Mouse (Mus musculus): ENCODE measurements around the gene Ficd. TPM values are rescaled to one million over a fixed set of nuclear protein-coding genes. Genes with fewer than 3 reads are reported as not detected.

Gene Ficd
- total RNA-seq, 2 experiments from 2014 or later: 12.2 to 12.5 TPM

- H3K4me3 ChIP-seq: no peak overlapping the region
- DNase-seq (ENCODE audit: low spot score in 2 of 2): no peak
- no peak for TF ChIP-seq CTCF (conservative IDR thresholded peaks at IDR 0.05)
- peak overlapping the region; percentile 56; the same call in 1 of the 2 replicates for H3K27ac ChIP-seq
Measured at GRCm38 (mm10) chr5:113719221-113719661, 16.4 kb upstream of the Ficd start.

DNA sequence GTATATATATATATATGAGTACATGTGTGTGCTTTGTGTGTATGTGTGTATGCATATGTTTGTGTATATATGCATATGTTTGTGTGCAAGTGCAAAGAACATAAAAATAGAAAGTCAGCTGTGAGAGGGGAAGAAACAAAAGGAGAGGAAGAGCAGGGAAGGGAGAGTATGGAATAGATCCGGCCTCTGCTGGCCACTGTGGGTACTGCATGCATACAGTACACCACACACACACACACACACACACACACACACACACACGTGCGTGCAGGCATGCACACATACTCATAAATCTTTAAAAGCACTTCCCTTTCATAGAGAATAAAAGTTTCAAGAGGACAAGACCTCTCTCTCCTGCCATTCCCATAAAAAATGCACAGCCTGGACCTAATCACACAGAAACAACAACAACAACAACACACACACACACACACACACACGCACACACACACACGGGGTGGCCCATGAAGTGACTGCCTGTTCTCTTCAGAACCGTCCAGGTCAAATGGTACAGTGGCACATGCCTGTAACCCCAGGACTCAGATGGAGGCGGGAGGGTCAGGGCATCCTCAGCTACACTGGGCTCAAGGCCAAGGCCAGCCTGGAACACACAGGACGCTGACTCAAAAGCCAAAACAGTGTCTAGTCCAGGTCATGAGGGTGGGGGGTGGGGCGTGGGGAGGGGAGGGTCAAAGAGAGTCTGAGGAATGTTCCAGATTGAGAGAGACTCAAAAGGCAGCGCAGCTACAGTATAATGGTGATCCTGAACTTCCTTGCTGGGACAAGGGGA, 13.2 kb upstream of the Ficd start:
- no peak overlapping the region for H3K4me3 ChIP-seq
- no peak overlapping the region for H3K27ac ChIP-seq
- TF ChIP-seq CTCF (conservative IDR thresholded peaks at IDR 0.05): peak; percentile 71
- no peak for DNase-seq (ENCODE audit: low spot score in 2 of 2)

DNA sequence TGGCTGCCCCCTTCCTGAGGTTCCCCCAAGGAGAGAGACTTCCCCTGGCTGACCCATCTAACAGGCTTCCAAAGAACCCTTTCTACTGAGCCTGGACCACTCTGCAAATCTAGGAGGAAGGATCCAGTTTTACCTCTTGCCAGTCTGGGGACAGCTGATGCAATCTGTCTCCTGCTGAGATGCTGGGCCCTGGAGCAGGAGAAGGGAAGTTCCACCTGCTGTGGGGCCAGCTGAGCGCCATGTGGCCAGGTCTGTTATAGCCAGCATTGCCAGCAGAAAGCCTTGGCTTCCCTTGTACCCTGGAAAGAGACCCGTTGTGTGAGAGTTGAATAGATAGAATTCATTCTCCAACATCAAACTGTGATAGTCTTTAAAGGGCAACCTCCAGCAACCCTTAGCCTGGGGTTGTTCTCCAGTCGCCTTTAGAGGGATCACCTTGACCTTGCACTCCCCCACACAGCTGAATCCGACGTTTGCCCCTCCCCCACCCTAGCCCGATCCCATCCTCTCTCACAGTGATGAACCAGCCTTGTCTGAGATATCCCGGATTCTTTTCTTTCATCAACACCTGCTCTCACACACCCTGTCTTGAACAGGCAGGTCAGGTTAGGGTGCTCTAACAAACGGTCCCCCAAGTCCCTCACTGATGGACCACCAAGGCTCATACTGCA, 11.9 kb upstream of the Ficd start:
- DNase-seq (ENCODE audit: low spot score in 2 of 2): no peak
- Histone ChIP-seq H3K27ac (no peak overlapping the region; the same call in 1 of the 2 replicates), H3K4me3 (no peak overlapping the region)
- no peak for TF ChIP-seq CTCF (conservative IDR thresholded peaks at IDR 0.05)

DNA sequence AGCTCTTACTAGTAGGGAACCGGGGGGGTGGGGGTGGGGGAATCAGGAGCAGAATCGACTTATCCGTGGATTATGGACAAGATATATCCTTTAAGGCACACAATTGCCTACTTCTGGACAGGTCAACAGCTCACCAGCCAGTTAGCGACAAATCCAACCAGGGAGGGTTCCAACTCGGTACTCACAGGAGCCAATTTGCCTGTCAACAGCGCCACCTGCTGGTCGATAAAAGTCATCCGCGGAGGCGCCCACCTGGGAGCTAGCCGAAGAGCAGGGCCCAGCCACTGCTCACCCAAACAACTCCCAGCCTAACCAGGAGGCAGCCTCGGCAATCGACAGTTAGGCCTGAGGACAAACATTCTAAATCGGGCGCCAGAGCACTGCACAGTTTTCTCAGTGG, 11.2 kb upstream of the Ficd start, which contains the start of gene 1700069L16Rik:
TSS of gene 1700069L16Rik (minus strand) at position 327 of the 400 bp plus-strand sequence.
- peak; percentile 91 for TF ChIP-seq CTCF (conservative IDR thresholded peaks at IDR 0.05)
- peak; percentile 76 to 92 for DNase-seq (ENCODE audit: low spot score in 2 of 2)
- no peak within 1 kb of the TSS for H3K4me3 ChIP-seq
- H3K27ac ChIP-seq: no peak within 1 kb of the TSS; the same call in 1 of the 2 replicates

DNA sequence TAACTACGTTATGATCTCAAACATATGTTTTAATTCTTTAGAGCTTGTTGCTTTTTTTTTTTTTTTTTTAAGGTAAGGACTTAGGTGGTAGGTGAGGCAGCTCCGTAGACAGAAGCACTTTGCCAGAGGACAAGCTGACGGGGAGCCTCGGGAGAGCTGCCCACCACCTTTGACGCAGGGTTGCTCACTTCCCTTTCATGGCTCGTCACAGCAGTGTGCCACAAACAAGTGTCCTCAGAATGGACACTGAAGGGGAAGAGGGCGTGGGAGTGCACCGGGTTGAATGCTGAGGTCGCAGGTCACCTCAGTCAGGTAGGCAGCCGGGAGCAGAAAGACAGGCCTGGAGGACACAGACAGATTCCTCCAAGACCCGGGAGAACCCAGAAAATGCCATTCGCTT, 10.2 kb upstream of the Ficd start:
- no peak for TF ChIP-seq CTCF (conservative IDR thresholded peaks at IDR 0.05)
- no peak for DNase-seq (ENCODE audit: low spot score in 2 of 2)
- Histone ChIP-seq H3K4me3 (no peak overlapping the region), H3K27ac (no peak overlapping the region)

DNA sequence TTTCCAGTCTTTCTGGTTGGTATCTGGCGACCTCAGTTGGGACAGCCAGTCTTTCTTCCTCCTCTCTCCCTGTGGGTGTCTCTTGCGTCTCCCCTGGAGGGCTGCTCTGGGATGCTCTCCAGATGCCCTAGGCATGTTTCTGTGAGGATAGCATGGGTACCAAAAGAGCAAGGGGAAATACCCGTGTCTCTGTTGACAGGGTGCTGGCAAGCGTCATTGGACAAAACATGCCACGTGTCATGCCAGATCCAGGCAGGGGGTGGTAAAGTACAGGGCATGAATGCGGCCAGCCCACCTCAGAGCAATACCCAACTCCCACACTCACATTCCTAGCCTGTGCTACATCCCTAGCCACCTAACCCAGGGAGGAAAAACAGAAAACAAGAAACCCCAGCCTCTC, 9.0 kb upstream of the Ficd start:
- H3K27ac ChIP-seq: no peak overlapping the region
- DNase-seq (ENCODE audit: low spot score in 2 of 2): no peak
- no peak overlapping the region for H3K4me3 ChIP-seq
- TF ChIP-seq CTCF (conservative IDR thresholded peaks at IDR 0.05): no peak

DNA sequence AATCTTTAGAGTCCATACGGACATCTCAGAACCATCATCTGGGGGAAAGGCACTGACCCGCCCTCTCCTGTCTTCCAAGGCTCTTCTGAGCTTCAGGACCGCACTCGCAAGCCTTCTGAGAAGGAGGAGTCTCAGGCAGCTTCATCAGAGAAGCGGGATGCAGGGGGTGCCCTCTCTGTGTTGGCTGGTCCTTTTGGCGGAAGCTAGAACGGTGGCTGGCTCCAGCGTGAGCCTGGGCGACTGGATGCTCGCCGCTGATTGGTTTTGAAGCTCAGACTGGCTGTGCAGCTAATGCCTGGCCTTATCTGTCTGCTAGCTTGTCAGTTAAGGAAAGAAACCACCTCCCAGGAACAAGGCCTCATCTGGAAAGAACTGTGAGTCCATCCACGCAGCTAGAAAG, 8.4 kb upstream of the Ficd start:
- DNase-seq (ENCODE audit: low spot score in 2 of 2): no peak
- no peak for TF ChIP-seq CTCF (conservative IDR thresholded peaks at IDR 0.05)
- Histone ChIP-seq H3K4me3 (no peak overlapping the region), H3K27ac (no peak overlapping the region)

DNA sequence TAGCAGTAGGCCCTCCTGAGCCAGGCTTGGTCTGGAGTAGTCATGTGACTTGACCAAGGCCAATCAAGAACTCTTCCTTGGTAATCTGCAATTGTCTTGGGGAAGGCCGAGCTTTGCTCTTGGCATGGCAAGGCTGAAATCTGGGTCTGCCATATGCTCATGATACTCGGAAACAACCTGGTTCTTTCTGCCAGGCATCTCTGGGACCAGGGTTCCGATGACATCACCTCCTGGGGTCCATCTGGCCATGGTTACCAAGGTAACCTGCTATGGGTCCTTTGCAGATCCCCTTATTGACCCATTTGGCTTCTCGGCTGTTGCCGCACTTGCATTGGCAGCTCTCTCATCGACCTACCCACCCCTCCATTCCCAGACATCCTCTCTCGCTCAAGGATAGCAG, 7.6 kb upstream of the Ficd start:
- no peak for DNase-seq (ENCODE audit: low spot score in 2 of 2)
- no peak for TF ChIP-seq CTCF (conservative IDR thresholded peaks at IDR 0.05)
- H3K27ac ChIP-seq: no peak overlapping the region
- H3K4me3 ChIP-seq: no peak overlapping the region

DNA sequence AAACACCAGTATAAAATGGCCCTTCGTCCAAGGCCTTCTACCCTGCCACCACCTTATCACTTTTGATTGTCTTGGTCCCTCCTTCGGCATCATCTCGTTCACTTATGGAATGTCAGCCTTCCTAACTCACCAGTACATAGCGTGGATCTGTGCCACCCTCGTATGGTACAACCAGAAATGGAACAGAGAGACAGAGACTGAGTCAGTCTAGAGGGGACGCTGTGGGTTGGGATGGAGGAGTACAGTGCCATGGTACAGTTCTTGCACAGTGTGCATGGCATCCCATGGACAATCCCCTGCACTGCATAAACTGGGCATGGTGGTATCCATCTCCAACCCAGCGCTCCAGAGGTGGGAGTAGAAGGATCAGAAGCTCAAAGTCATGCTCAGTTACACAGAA, 6.9 kb upstream of the Ficd start:
- Histone ChIP-seq H3K27ac (no peak overlapping the region), H3K4me3 (no peak overlapping the region)
- TF ChIP-seq CTCF (conservative IDR thresholded peaks at IDR 0.05): no peak
- no peak for DNase-seq (ENCODE audit: low spot score in 2 of 2)

- peak in 1 of 2 experiments; percentile 29 for DNase-seq (ENCODE audit: low spot score in 2 of 2)
- no peak for TF ChIP-seq CTCF (conservative IDR thresholded peaks at IDR 0.05)
- H3K4me3 ChIP-seq: no peak overlapping the region
- H3K27ac ChIP-seq: peak overlapping the region; percentile 87
Measured at GRCm38 (mm10) chr5:113730641-113731121, 4.9 kb upstream of the Ficd start.

GRCm38 (mm10) chr5:113731174-113731573, 4.4 kb upstream of the Ficd start:
- Histone ChIP-seq H3K27ac (peak overlapping the region; percentile 87), H3K4me3 (no peak overlapping the region)
- no peak for TF ChIP-seq CTCF (conservative IDR thresholded peaks at IDR 0.05)
- no peak for DNase-seq (ENCODE audit: low spot score in 2 of 2)

DNA sequence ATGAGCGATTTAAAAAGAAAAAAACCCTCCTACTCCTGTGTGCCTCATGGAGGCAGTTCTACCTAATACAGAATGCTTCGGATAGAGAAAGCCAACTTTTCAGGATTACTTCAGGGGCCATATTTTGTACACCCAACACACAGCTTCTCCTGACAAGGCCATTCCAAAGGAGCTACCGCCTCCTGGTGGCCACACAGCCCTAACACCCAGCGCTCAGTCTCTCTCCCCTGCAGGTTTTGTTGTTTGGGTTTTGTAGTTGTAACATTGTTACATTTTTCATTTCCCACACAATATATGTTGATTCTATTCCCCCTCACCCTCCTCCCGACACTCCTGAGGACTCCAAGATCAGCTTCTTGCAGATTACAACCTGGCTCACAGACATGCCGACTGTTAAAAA, 3.4 kb upstream of the Ficd start:
- DNase-seq (ENCODE audit: low spot score in 2 of 2): peak in 1 of 2 experiments; percentile 63
- Histone ChIP-seq H3K4me3 (no peak overlapping the region), H3K27ac (no peak overlapping the region)
- peak; percentile 91 for TF ChIP-seq CTCF (conservative IDR thresholded peaks at IDR 0.05)

DNA sequence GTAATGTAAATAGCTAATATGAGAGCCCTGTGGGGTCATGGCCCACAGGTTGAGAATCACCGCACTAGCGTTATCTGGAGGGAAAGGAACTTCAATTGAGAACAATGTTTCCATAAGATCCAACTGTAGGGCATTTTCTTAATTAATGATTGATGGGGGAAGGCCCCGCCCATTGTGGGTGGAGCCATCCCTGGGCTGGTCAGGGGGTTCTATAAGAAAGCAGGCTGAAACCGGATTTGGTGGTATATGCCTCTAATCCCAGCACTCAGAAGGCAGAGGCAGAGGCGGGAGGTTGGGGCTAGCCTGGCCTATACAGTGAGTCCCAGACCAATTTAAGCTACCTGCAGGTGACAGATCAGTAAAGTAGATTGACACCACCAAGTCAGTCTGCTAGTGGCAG, 1.2 kb upstream of the Ficd start:
- TF ChIP-seq CTCF (conservative IDR thresholded peaks at IDR 0.05): no peak
- H3K27ac ChIP-seq: no peak overlapping the region

More for the DNA sequence above, 1.2 kb upstream of the Ficd start:
- H3K4me3 ChIP-seq: no peak overlapping the region
- no peak for DNase-seq (ENCODE audit: low spot score in 2 of 2)
